Mouse (Mus musculus) neural tube, embryonic 12.5 days (tissue): ENCODE data around the gene Cd46. TPM values are rescaled to one million over a fixed set of nuclear protein-coding genes. Genes with fewer than 3 reads are reported as not detected.
A peak's percentile ranks its signal among the peaks of the same experiment; 100 is the strongest.

Source experiments
- ATAC-seq: fragments of 200-750 bp; cut with Nextera tagmentation; 2 replicates; pipeline ENCODE4 v1.8.0; 2017; ENCODE audit warnings: low read depth, mild to moderate bottlenecking, moderate TSS enrichment, moderate library complexity; ENCODE audit not compliant: low FRiP score
- H3K27ac ChIP-seq: fragments of 300-500 bp; sonication (generic); 2 replicates; pipeline ENCODE4 v1.5.1; 2016
- H3K27me3 ChIP-seq: fragments of 300-500 bp; sonication (generic); replicated peaks from 2 replicates; pipeline ENCODE4 v1.6.1; 2016; ENCODE audit warnings: mild to moderate bottlenecking
- H3K36me3 ChIP-seq: fragments of 300-500 bp; sonication (generic); 2 replicates; pipeline ENCODE4 v1.6.1; 2016; ENCODE audit warnings: mild to moderate bottlenecking
- H3K4me1 ChIP-seq: fragments of 300-500 bp; sonication (generic); 2 replicates; pipeline ENCODE4 v1.6.1; 2016
- H3K4me2 ChIP-seq: fragments of 300-500 bp; sonication (generic); replicated peaks from 2 replicates; pipeline ENCODE4 v1.6.1; 2016; ENCODE audit warnings: mild to moderate bottlenecking
- H3K4me3 ChIP-seq: fragments of 300-500 bp; sonication (generic); 2 replicates; pipeline ENCODE4 v1.5.1; 2016
- H3K9ac ChIP-seq: fragments of 300-500 bp; sonication (generic); 2 replicates; pipeline ENCODE4 v1.6.1; 2016; ENCODE audit warnings: mild to moderate bottlenecking
- H3K9me3 ChIP-seq: fragments of 300-500 bp; sonication (generic); 2 replicates; pipeline ENCODE4 v1.6.1; 2016; ENCODE audit warnings: mild to moderate bottlenecking
- WGBS: fragments of 180-500 bp; shearing (Covaris S2); methylation state at CpG from one replicate; pipeline ENCODE4 v1.1.7; 2016; 5-methylcytosine and 5-hydroxymethylcytosine counted together
- polyA plus RNA-seq: library from polyadenylated mRNA; unstranded; fragments of >200 nt; fragmentation: Nextera tagmentation; extraction: Ambion mirVana; gene quantifications from 2 replicates; pipeline ENCODE4 v1.2.1, GENCODE M21; 2016

Cd46 gene
- polyA plus RNA-seq: 1.2 and 1.4 TPM in 2 replicates

- no peak within 1 kb of the TSS for H3K9ac ChIP-seq
- 0 out of 2 replicates have a peak, but pooled peaks cover 2% of the 10 kb centered on the region for H3K36me3 ChIP-seq
- ATAC-seq: peak; percentile 92
- no peaks in the 10 kb centered on the region for H3K27me3 ChIP-seq
- peaks cover 11% of the 10 kb centered on the region for H3K4me1 ChIP-seq
- peak within 1 kb of the TSS; percentile 30 for H3K4me3 ChIP-seq
- H3K4me2 ChIP-seq: peak within 1 kb of the TSS; percentile 68
- H3K27ac ChIP-seq: no peak within 1 kb of the TSS
- H3K9me3 ChIP-seq: no peaks in the 10 kb centered on the region
- 3% methylated on average over 14 of the region's 14 CpGs for WGBS
Measured at GRCm38 (mm10) chr1:195092220-195092720, at the start of gene Cd46. Gene Cd46 (minus strand): TSS chr1:195092249.

DNA sequence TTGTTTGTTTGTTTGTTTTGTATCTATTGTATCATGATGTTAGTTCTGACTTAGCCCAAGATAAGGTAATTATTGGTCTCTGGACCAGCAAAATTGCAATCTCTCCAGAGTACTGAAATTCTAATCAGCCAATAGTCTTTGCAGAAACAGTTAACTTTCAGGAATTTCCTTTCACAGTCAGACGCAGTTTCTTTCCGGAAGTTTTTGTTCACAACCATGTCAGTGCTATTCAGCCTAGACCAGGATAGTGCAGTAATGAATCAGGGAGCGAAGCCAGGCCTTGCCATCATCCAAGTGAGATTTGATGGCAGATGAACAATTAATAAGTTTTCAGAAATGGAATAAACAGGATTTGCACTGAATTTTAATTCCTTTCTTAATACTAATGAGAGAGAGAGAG, 40.0 kb upstream of the Cd46 start:
- H3K9me3 ChIP-seq: no peaks in the 10 kb centered on the region
- H3K4me3 ChIP-seq: no peak overlapping the region
- 71% methylated on average over 3 of the region's 3 CpGs for WGBS
- H3K36me3 ChIP-seq: peaks cover 7% of the 10 kb centered on the region; the same call in 1 of the 2 replicates
- H3K9ac ChIP-seq: no peak overlapping the region
- no peak overlapping the region for H3K27ac ChIP-seq
- H3K4me2 ChIP-seq: peak overlapping the region; percentile 56
- no peak for ATAC-seq
- H3K27me3 ChIP-seq: no peaks in the 10 kb centered on the region
- no peaks in the 10 kb centered on the region for H3K4me1 ChIP-seq

DNA sequence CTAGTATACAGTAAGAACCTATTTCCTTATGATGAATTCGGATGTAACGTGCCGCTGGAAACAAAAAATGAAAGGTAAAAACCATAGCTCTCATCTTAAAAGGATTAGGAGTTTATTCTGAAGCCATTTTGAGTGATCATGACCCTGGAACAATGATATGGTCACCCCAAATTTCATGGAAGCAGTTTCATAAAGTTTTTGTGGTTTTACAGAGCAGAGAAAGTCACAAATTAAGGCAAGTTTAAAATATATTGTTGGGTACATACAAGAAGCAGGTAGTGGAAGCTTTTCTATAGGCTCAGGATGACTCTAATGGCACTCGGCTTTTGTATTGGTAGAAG, 39.6 kb upstream of the Cd46 start:
- 31% methylated on average over 4 of the region's 4 CpGs for WGBS
- Histone ChIP-seq H3K27me3 (no peaks in the 10 kb centered on the region), H3K4me2 (peak overlapping the region; percentile 56), H3K9ac (peak overlapping the region; percentile 68; the same call in 1 of the 2 replicates), H3K27ac (no peak overlapping the region), H3K4me1 (no peaks in the 10 kb centered on the region), H3K4me3 (peak overlapping the region; percentile 56), H3K36me3 (peaks cover 7% of the 10 kb centered on the region; the same call in 1 of the 2 replicates), H3K9me3 (no peaks in the 10 kb centered on the region)
- ATAC-seq: no peak

- Histone ChIP-seq H3K27ac (peak within 1 kb of the TSS; percentile 72), H3K27me3 (no peaks in the 10 kb centered on the region), H3K4me2 (peak within 1 kb of the TSS; percentile 56), H3K4me1 (no peaks in the 10 kb centered on the region), H3K36me3 (peaks cover 7% of the 10 kb centered on the region; the same call in 1 of the 2 replicates), H3K4me3 (peak within 1 kb of the TSS; percentile 56), H3K9ac (peak within 1 kb of the TSS; percentile 68), H3K9me3 (no peaks in the 10 kb centered on the region)
- WGBS: under 1% methylated on average over 31 of the region's 31 CpGs
- peak; percentile 100 for ATAC-seq
Measured at GRCm38 (mm10) chr1:195130953-195131674, 39.1 kb upstream of the Cd46 start, which contains the start of gene Cr1l. Gene Cr1l (minus strand): TSS chr1:195131586.

DNA sequence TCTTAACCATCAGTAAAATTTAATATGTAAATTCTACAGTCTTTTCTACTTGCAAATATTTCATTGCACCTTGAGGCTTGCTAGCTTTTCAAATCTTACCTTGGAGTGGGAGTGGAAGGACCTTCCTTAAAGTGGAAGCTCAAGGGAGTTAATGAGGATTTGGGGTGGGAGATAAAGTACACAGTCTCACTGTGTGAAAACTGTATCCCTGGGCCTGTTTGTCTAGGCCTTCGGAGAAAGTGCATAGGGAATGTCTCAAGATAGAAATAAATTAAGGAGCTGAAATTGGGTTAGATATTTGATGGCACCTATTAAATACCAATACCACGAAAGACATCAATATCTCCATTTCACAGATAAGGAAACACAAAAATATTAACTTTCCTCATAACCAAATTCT, 38.4 kb upstream of the Cd46 start:
- no peaks in the 10 kb centered on the region for H3K9me3 ChIP-seq
- H3K36me3 ChIP-seq: peaks cover 7% of the 10 kb centered on the region; the same call in 1 of the 2 replicates
- H3K9ac ChIP-seq: peak overlapping the region; percentile 68
- ATAC-seq: 0 out of 2 replicates have a peak, but pooled peaks have one; percentile 26
- H3K4me1 ChIP-seq: no peaks in the 10 kb centered on the region
- H3K27me3 ChIP-seq: no peaks in the 10 kb centered on the region
- 18% methylated on average over 2 of the region's 2 CpGs for WGBS
- H3K4me2 ChIP-seq: peak overlapping the region; percentile 56
- H3K4me3 ChIP-seq: peak overlapping the region; percentile 56
- no peak overlapping the region for H3K27ac ChIP-seq

DNA sequence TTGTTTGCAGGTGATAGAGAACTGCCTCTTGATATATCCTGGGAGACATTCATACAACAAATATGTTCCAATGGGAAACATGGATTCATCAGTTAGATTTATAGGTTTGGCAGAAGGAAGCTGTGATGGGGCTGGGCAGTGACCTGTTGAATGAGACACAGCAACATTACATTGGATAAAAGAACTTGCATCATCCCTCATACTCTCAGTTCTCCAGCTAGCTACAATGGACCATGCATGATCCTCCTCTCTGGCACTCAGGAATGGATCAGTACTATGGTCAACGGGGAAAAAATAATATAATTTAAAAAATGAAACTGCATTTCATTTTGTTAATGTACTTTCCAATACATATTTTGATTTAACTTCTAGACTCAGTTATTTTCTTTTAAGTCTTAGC, 37.8 kb upstream of the Cd46 start:
- 91% methylated on average over 1 of the region's 1 CpGs for WGBS
- H3K4me2 ChIP-seq: peak overlapping the region; percentile 27; the same call in 1 of the 2 replicates

DNA sequence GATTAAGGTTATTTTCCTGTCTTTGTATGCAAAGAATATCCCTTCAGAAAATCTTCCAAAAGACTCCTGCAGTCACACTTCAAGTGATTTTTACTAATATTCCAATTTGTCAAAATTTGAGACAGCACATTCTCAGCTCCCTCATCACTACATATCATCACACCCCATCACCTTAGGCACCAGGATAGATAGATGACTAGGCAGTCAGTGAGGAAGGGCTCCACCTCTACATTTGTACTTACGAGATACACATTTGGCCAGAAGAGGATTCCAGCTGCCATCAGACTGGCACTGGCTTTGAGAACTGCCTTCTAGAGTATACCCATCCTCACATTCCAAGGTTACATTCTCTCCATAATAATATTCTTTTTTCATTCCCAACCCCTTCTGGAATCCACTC, 22.4 kb upstream of the Cd46 start:
- Histone ChIP-seq H3K4me3 (no peak overlapping the region), H3K27me3 (no peaks in the 10 kb centered on the region), H3K36me3 (peaks cover 15% of the 10 kb centered on the region; the same call in 1 of the 2 replicates), H3K4me2 (no peak overlapping the region), H3K9me3 (no peaks in the 10 kb centered on the region), H3K9ac (no peak overlapping the region), H3K4me1 (no peaks in the 10 kb centered on the region), H3K27ac (no peak overlapping the region)
- ATAC-seq: no peak
- 100% methylated on average over 1 of the region's 1 CpGs for WGBS

More for the DNA sequence above, 37.8 kb upstream of the Cd46 start:
- Histone ChIP-seq H3K36me3 (peaks cover 7% of the 10 kb centered on the region; the same call in 1 of the 2 replicates), H3K27ac (no peak overlapping the region), H3K27me3 (no peaks in the 10 kb centered on the region), H3K9me3 (no peaks in the 10 kb centered on the region), H3K4me3 (no peak overlapping the region), H3K9ac (no peak overlapping the region), H3K4me1 (no peaks in the 10 kb centered on the region)
- ATAC-seq: no peak

DNA sequence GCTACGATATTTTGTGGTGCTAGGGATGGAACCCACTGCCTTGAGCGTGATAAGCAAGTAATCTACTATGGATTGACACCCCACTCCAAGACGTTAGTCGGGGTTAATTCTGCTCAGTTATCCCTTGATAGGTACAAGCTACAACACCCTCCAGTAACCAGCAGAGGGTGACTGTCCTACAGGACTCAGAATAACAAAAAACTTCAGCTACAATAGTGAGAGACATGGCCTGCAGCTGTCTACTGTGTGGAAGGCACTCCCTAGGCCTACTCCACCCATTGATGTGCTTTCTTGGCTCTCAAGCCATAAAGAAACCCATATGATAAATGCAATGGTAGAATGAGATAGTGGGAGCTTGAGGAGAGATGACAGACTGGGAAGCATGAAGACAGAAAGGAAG, 21.6 kb upstream of the Cd46 start:
- H3K27ac ChIP-seq: no peak overlapping the region
- no peak overlapping the region for H3K9ac ChIP-seq
- no peak for ATAC-seq
- WGBS: 94% methylated on average over 4 of the region's 4 CpGs
- H3K4me1 ChIP-seq: no peaks in the 10 kb centered on the region
- H3K36me3 ChIP-seq: peaks cover 15% of the 10 kb centered on the region; the same call in 1 of the 2 replicates
- no peak overlapping the region for H3K4me3 ChIP-seq
- no peaks in the 10 kb centered on the region for H3K9me3 ChIP-seq
- H3K4me2 ChIP-seq: no peak overlapping the region
- no peaks in the 10 kb centered on the region for H3K27me3 ChIP-seq

GRCm38 (mm10) chr1:195100693-195101092, 8.6 kb upstream of the Cd46 start:
- H3K4me3 ChIP-seq: no peak overlapping the region
- no peak for ATAC-seq
- peaks cover 20% of the 10 kb centered on the region for H3K36me3 ChIP-seq
- no peaks in the 10 kb centered on the region for H3K9me3 ChIP-seq
- H3K4me1 ChIP-seq: no peaks in the 10 kb centered on the region
- no peaks in the 10 kb centered on the region for H3K27me3 ChIP-seq
- H3K9ac ChIP-seq: no peak overlapping the region
- no peak overlapping the region for H3K27ac ChIP-seq
- H3K4me2 ChIP-seq: no peak overlapping the region
- 87% methylated on average over 4 of the region's 4 CpGs for WGBS

DNA sequence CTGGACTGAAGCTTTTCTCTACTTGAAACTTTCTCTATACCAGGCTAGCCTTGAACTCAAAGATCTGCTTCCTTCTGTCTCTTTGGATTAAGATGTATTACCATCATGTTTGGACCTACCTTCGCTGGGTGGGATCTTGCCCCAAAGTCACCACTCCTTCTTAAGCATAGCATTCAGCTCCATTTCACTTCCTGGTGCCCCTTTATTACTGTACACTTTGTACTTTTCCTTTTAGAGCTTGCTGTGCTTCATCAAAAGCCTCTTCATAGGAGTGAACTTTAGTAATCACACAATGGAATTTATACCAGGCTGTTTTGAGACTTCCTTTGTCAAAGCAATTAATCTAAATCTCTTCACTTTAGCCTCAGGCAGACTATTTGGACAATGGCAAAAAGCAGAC, 6.0 kb upstream of the Cd46 start:
- Histone ChIP-seq H3K27me3 (no peaks in the 10 kb centered on the region), H3K9ac (no peak overlapping the region), H3K4me1 (no peaks in the 10 kb centered on the region), H3K4me3 (no peak overlapping the region), H3K4me2 (no peak overlapping the region), H3K36me3 (peaks cover 13% of the 10 kb centered on the region; the same call in 1 of the 2 replicates), H3K9me3 (no peaks in the 10 kb centered on the region), H3K27ac (no peak overlapping the region)
- ATAC-seq: no peak
- 93% methylated on average over 1 of the region's 1 CpGs for WGBS

DNA sequence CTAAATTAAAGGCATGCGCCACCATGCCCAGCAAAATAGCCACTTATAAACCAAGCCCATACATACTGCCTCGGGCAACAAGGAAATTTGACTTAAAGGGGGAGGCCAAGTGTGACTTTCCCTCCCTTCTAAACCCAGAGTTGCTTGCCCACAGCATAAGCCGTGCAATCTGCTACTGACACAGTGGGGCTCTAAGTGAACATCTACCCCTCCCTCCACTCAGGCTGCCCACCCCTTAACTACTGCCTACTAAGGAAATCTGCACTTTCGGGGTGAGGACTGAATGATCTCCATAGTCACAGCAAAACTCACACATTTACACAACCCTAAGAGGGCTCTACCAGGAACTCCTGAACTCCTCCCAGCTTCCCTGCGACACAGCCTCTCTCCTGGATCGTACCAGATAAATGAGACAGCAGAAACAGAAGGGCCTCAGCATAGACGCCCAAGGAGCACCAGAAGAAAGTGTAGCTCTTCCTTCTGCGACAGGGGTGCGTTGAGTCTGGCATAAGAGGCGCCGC, 290 bp downstream of the Cd46 start:
- ATAC-seq: peak; percentile 68
- Histone ChIP-seq H3K27ac (no peak overlapping the region), H3K9me3 (no peaks in the 10 kb centered on the region), H3K9ac (no peak overlapping the region), H3K27me3 (no peaks in the 10 kb centered on the region), H3K4me1 (peaks cover 11% of the 10 kb centered on the region), H3K4me3 (peak overlapping the region; percentile 30), H3K4me2 (peak overlapping the region; percentile 68), H3K36me3 (no peaks in the 10 kb centered on the region)
- WGBS: 19% methylated on average over 11 of the region's 11 CpGs

GRCm38 (mm10) chr1:195082142-195082541, 9.9 kb downstream of the Cd46 start:
- no peak overlapping the region for H3K4me2 ChIP-seq

More at GRCm38 (mm10) chr1:195082142-195082541, 9.9 kb downstream of the Cd46 start:
- ATAC-seq: no peak
- no peaks in the 10 kb centered on the region for H3K9me3 ChIP-seq
- no peak overlapping the region for H3K27ac ChIP-seq
- no peaks in the 10 kb centered on the region for H3K36me3 ChIP-seq
- H3K4me3 ChIP-seq: no peak overlapping the region
- H3K9ac ChIP-seq: no peak overlapping the region
- no peaks in the 10 kb centered on the region for H3K27me3 ChIP-seq
- H3K4me1 ChIP-seq: no peaks in the 10 kb centered on the region
